Mouse (Mus musculus) spleen, adult 2 months (tissue): Measurements from ENCODE around the gene Hivep1. TPM values are rescaled to one million over a fixed set of nuclear protein-coding genes. Genes with fewer than 3 reads are reported as not detected.

Experiments
- DNase-seq, 2 experiments: peaks; one replicate each; pipeline versions ENCODE4 v3.0.0 to v3.0.0-alpha.2; 2012 to 2021; ENCODE audit warnings: low spot score in 2 of 2, low read depth in 1 of 2
- H3K27ac ChIP-seq: fragments of 200-500 bp; 2 replicates; pipeline ENCODE4 v1.5.1; 2012; ENCODE audit warnings: low read length, inconsistent platforms; ENCODE audit not compliant: insufficient read depth
- H3K27me3 ChIP-seq: fragments of 200-500 bp; 2 replicates; pipeline ENCODE4 v1.6.1; 2012; ENCODE audit warnings: mild to moderate bottlenecking, moderate library complexity, low read length, inconsistent platforms; ENCODE audit not compliant: control insufficient read depth, insufficient read depth
- H3K36me3 ChIP-seq: fragments of 200-500 bp; 2 replicates; pipeline ENCODE4 v1.6.1; 2012; ENCODE audit warnings: mild to moderate bottlenecking, low read length, inconsistent platforms; ENCODE audit not compliant: control insufficient read depth, insufficient read depth
- H3K4me1 ChIP-seq: fragments of 200-500 bp; 2 replicates; pipeline ENCODE4 v1.6.1; 2011; ENCODE audit warnings: inconsistent platforms; ENCODE audit not compliant: control insufficient read depth, insufficient read depth, insufficient read length
- H3K4me3 ChIP-seq: fragments of 200-500 bp; 2 replicates; pipeline ENCODE4 v1.5.1; 2011; ENCODE audit warnings: mild to moderate bottlenecking, inconsistent platforms; ENCODE audit not compliant: insufficient read depth, insufficient read length; ENCODE audit errors: extremely low read depth
- CTCF ChIP-seq: fragments of 200-500 bp; IDR thresholded peaks from 2 replicates; pipeline ENCODE4 v1.5.1; 2011; ENCODE audit warnings: mild to moderate bottlenecking, inconsistent platforms; ENCODE audit not compliant: insufficient read depth, insufficient read length, insufficient replicate concordance; ENCODE audit errors: extremely low read depth
- POLR2A ChIP-seq: fragments of 200-500 bp; IDR thresholded peaks from 2 replicates; pipeline ENCODE4 v1.6.1; 2011; ENCODE audit warnings: low read depth, low read length, inconsistent platforms
- WGBS: fragments of 180-500 bp; shearing (Covaris S2); methylation state at CpG from one replicate; pipeline ENCODE4 v1.1.7; 2018; 5-methylcytosine and 5-hydroxymethylcytosine counted together
- polyA plus RNA-seq: library from polyadenylated mRNA; depleted of rRNA; stranded (reverse); fragments of >200 nt; gene quantifications from 2 replicates; pipeline ENCODE4 v1.2.3, GENCODE M21; 2012

Gene Hivep1
- polyA plus RNA-seq, 1 experiment, result 22.5 TPM

- Histone ChIP-seq H3K27ac (no peak overlapping the region), H3K4me3 (no peak overlapping the region), H3K4me1 (no peaks in the 10 kb centered on the region), H3K36me3 (no peaks in the 10 kb centered on the region), H3K27me3 (no peaks in the 10 kb centered on the region; the same call in 1 of the 2 replicates)
- DNase-seq, result no peak
- TF ChIP-seq POLR2A (no peak), CTCF (no peak)
- WGBS, result 94% methylated on average over 7 of the region's 7 CpGs
Measured at GRCm38 (mm10) chr13:42195671-42196070, 143.8 kb downstream of the Hivep1 start.

- H3K27ac ChIP-seq, result no peak overlapping the region
- WGBS, result 91% methylated on average over 2 of the region's 2 CpGs
- H3K4me3 ChIP-seq, result no peak overlapping the region
- no peaks in the 10 kb centered on the region for H3K36me3 ChIP-seq
- no peaks in the 10 kb centered on the region for H3K4me1 ChIP-seq
- no peak for TF ChIP-seq CTCF
- TF ChIP-seq POLR2A, result no peak
- no peak for DNase-seq
- H3K27me3 ChIP-seq, result no peaks in the 10 kb centered on the region; the same call in 1 of the 2 replicates
Measured at GRCm38 (mm10) chr13:42197656-42198055, 145.8 kb downstream of the Hivep1 start.

GRCm38 (mm10) chr13:42213556-42213955, 161.7 kb downstream of the Hivep1 start:
- Histone ChIP-seq H3K4me3 (no peak overlapping the region), H3K36me3 (no peaks in the 10 kb centered on the region), H3K27ac (no peak overlapping the region), H3K4me1 (no peaks in the 10 kb centered on the region), H3K27me3 (no peaks in the 10 kb centered on the region)
- no peak for DNase-seq
- TF ChIP-seq CTCF (no peak), POLR2A (no peak)
- 88% methylated on average over 6 of the region's 6 CpGs for WGBS

GRCm38 (mm10) chr13:42222401-42222800, 170.6 kb downstream of the Hivep1 start:
- Histone ChIP-seq H3K4me1 (no peaks in the 10 kb centered on the region), H3K36me3 (no peaks in the 10 kb centered on the region), H3K4me3 (no peak overlapping the region), H3K27ac (no peak overlapping the region), H3K27me3 (no peaks in the 10 kb centered on the region)
- TF ChIP-seq POLR2A (no peak), CTCF (no peak)
- 87% methylated on average over 7 of the region's 7 CpGs for WGBS
- DNase-seq, result no peak

GRCm38 (mm10) chr13:42228849-42229248, 177.0 kb downstream of the Hivep1 start:
- Histone ChIP-seq H3K36me3 (no peaks in the 10 kb centered on the region), H3K4me3 (no peak overlapping the region), H3K4me1 (no peaks in the 10 kb centered on the region), H3K27ac (no peak overlapping the region), H3K27me3 (no peaks in the 10 kb centered on the region)
- WGBS, result 90% methylated on average over 10 of the region's 10 CpGs
- TF ChIP-seq CTCF (no peak), POLR2A (no peak)
- DNase-seq, result no peak

GRCm38 (mm10) chr13:42233741-42234419, 182.1 kb downstream of the Hivep1 start:
- 81% methylated on average over 9 of the region's 9 CpGs for WGBS
- no peak for DNase-seq
- no peak overlapping the region for H3K4me3 ChIP-seq
- no peaks in the 10 kb centered on the region for H3K4me1 ChIP-seq
- no peak overlapping the region for H3K27ac ChIP-seq
- TF ChIP-seq POLR2A (no peak), CTCF (no peak)
- H3K36me3 ChIP-seq, result no peaks in the 10 kb centered on the region
- H3K27me3 ChIP-seq, result no peaks in the 10 kb centered on the region

GRCm38 (mm10) chr13:42238520-42238919, 186.7 kb downstream of the Hivep1 start:
- H3K4me1 ChIP-seq, result no peaks in the 10 kb centered on the region
- H3K36me3 ChIP-seq, result no peaks in the 10 kb centered on the region
- no peaks in the 10 kb centered on the region for H3K27me3 ChIP-seq
- H3K27ac ChIP-seq, result no peak overlapping the region
- 92% methylated on average over 3 of the region's 3 CpGs for WGBS
- no peak for TF ChIP-seq POLR2A
- no peak for TF ChIP-seq CTCF
- H3K4me3 ChIP-seq, result no peak overlapping the region
- no peak for DNase-seq
